Mouse (Mus musculus) hindbrain, postnatal 0 days (tissue): ENCODE data around the gene Irf4. TPM values are rescaled to one million over a fixed set of nuclear protein-coding genes. Genes with fewer than 3 reads are reported as not detected.
A peak's percentile ranks its signal among the peaks of the same experiment; 100 is the strongest.

Experiments used
- ATAC-seq: fragments of 200-750 bp; cut with Nextera tagmentation; 2 replicates; pipeline ENCODE4 v1.8.0; 2017; ENCODE audit warnings: mild to moderate bottlenecking, moderate TSS enrichment, moderate library complexity
- DNase-seq: peaks from one replicate; pipeline ENCODE4 v3.0.0-alpha.2; 2015; ENCODE audit warnings: low spot score
- H3K27ac ChIP-seq: fragments of 300-500 bp; sonication (generic); 2 replicates; pipeline ENCODE4 v1.5.1; 2014; ENCODE audit warnings: mild to moderate bottlenecking
- H3K27me3 ChIP-seq: fragments of 300-500 bp; sonication (generic); 2 replicates; pipeline ENCODE4 v1.6.1; 2014; ENCODE audit warnings: low read length, mixed read lengths; ENCODE audit not compliant: insufficient read depth
- H3K36me3 ChIP-seq: fragments of 300-500 bp; sonication (generic); 2 replicates; pipeline ENCODE4 v1.6.1; 2014; ENCODE audit warnings: low read length, mixed read lengths; ENCODE audit not compliant: insufficient read depth
- H3K4me1 ChIP-seq: fragments of 300-500 bp; sonication (generic); 2 replicates; pipeline ENCODE4 v1.6.1; 2014; ENCODE audit warnings: antibody characterized with exemption, low read length, mixed read lengths; ENCODE audit not compliant: insufficient read depth
- H3K4me2 ChIP-seq: fragments of 300-500 bp; sonication (generic); 2 replicates; pipeline ENCODE4 v1.6.1; 2014; ENCODE audit warnings: low read depth, mild to moderate bottlenecking, low read length, moderate library complexity, mixed read lengths
- H3K4me3 ChIP-seq: fragments of 300-500 bp; sonication (generic); 2 replicates; pipeline ENCODE4 v1.5.1; 2014; ENCODE audit warnings: low read length
- H3K9ac ChIP-seq: fragments of 300-500 bp; sonication (generic); replicated peaks from 2 replicates; pipeline ENCODE4 v1.6.1; 2014; ENCODE audit warnings: mild to moderate bottlenecking, low read length, moderate library complexity, mixed read lengths
- H3K9me3 ChIP-seq: fragments of 300-500 bp; sonication (generic); 2 replicates; pipeline ENCODE4 v1.6.1; 2016; ENCODE audit warnings: low read length, mixed read lengths
- CTCF ChIP-seq: IDR thresholded peaks from 2 replicates; pipeline ENCODE4 v1.5.1; 2016; ENCODE audit warnings: antibody characterized with exemption, control low read depth, low read depth
- WGBS: fragments of 180-500 bp; shearing (Covaris S2); extraction: QIAGEN DNeasy Blood & Tissue Kit; methylation state at CpG from one replicate; pipeline ENCODE4 v1.1.7; 2014; 5-methylcytosine and 5-hydroxymethylcytosine counted together
- polyA plus RNA-seq: library from polyadenylated mRNA; unstranded; fragments of >200 nt; fragmentation: Nextera tagmentation; extraction: Ambion mirVana; gene quantifications from 2 replicates; pipeline ENCODE4 v1.2.1, GENCODE M21; 2015
- total RNA-seq: library from RNA; depleted of rRNA; stranded (reverse); fragments of >200 nt; gene quantifications from 2 replicates; pipeline ENCODE4 v1.2.3, GENCODE M21; 2014

Irf4 gene
- total and polyA plus RNA-seq, 2 experiments from 2014 or later, result 0.06 TPM; not detected in 1

DNA sequence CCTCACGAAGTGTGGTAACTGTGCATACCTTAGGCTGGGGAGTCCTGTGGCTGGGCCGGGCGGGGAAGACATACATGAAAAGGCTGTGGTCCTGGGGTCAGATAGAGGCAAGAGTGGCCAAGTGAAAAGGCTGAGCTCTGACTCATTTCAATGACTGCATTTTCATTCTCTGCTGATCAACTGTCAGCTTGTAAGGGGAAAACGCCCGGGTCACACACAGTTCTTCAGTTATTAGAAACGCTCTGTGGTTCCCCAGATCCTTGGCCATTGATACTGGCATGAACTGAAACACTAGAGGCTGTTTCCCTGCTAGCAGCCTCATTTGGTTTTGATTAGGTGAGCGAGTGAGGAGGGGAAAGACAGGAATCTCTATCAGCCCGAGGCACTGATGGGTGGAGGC lies 33.4 kb downstream of the Irf4 start:
- H3K36me3 ChIP-seq, result no peaks in the 10 kb centered on the region
- no peak overlapping the region for H3K4me2 ChIP-seq
- no peak overlapping the region for H3K9ac ChIP-seq
- no peak for TF ChIP-seq CTCF
- H3K27ac ChIP-seq, result no peak overlapping the region
- no peak for DNase-seq
- H3K9me3 ChIP-seq, result no peaks in the 10 kb centered on the region
- H3K4me1 ChIP-seq, result no peaks in the 10 kb centered on the region
- ATAC-seq, result no peak
- H3K27me3 ChIP-seq, result no peaks in the 10 kb centered on the region
- H3K4me3 ChIP-seq, result no peak overlapping the region
- WGBS, result 45% methylated on average over 8 of the region's 8 CpGs

DNA sequence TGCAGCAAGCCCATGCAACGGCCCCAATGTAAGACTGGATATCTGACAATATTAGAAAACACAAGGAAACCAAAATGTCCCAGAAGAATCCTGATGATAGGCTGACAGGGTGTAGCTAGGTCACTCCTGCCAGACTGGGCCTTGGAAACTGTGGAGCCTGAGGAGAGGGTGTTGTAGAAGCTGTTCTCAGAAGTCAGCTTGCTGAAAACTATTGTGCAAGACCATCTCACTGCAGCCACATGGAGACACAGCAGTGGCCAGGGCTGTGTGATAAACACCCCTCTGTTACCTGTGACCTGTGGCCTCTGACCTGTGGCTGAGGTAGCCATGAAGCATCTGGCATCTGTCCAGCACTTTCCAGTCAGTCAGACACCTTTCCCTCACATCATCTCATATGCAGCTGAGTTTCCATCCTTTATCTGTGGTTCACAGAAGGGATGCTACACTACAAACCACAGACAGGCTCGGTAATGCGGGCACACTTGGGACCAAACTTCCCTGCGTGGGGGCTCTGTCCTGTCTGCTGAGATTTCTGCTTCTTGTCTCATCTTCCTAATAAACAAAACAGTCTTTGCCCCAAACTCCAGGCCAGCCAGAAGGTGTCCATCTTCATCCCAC lies 36.5 kb downstream of the Irf4 start:
- Histone ChIP-seq H3K4me1 (no peaks in the 10 kb centered on the region), H3K9me3 (no peaks in the 10 kb centered on the region), H3K36me3 (no peaks in the 10 kb centered on the region), H3K9ac (no peak overlapping the region), H3K27ac (no peak overlapping the region), H3K4me3 (no peak overlapping the region), H3K27me3 (no peaks in the 10 kb centered on the region), H3K4me2 (no peak overlapping the region)
- DNase-seq, result no peak
- 86% methylated on average over 4 of the region's 4 CpGs for WGBS
- ATAC-seq, result no peak
- no peak for TF ChIP-seq CTCF

DNA sequence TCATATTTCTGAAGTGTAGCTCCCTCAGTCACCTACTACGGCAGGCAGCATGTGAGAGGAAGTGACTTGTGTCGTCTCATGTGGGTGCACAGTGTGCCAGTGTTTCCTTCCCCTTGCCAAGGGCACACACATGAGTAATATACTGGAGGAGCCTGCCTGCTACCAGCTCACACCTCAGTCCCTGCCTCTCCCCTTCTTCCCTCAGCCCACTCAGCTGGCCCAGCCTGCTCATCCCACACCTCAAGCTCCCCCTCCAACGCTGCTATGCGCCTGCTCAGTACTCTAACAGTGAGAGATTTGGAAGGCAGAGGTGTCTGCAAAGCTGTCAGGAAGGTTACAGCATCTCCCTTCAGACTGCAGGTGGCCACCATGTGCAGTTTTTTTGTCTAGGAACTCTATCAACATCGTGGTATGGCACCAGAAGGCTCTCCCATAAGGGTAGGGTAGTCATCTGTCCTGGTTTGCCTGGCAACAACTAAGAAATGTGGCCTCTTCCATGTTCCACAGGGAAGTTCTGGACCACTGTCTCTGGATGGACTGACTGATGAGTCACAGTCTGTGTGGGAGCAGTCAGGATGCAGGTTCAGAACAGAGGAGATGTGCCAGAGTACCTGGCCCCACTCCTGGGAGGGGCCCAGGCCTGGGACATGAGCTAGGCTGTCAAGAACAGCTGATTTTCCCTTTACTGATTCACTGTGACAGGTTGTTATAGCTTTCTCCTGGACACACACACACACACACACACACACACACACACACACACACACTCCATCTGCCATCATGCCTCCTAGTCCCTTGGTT lies 37.4 kb downstream of the Irf4 start:
- Histone ChIP-seq H3K9ac (no peak overlapping the region), H3K27me3 (no peaks in the 10 kb centered on the region), H3K4me3 (no peak overlapping the region), H3K27ac (no peak overlapping the region), H3K36me3 (no peaks in the 10 kb centered on the region), H3K4me1 (no peaks in the 10 kb centered on the region), H3K9me3 (no peaks in the 10 kb centered on the region), H3K4me2 (no peak overlapping the region)
- no peak for TF ChIP-seq CTCF
- peak; percentile 14 for DNase-seq
- peak; percentile 71 for ATAC-seq
- WGBS, result 71% methylated on average over 5 of the region's 5 CpGs

DNA sequence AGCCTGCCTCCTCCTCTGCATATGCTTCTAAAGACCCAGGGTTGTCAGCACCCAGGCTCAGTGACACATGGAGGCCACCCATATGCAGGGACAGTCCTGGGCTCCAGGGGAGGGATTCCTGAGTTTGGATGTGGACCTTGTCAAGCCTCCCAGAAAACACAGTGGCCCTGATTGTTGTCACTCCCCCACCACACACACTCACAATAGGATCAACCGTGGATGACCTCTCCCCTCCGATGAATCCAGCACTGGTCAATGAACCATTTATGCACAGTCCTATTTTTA lies 38.0 kb downstream of the Irf4 start:
- H3K4me3 ChIP-seq, result no peak overlapping the region
- WGBS, result 22% methylated on average over 2 of the region's 2 CpGs
- no peak overlapping the region for H3K27ac ChIP-seq

DNA sequence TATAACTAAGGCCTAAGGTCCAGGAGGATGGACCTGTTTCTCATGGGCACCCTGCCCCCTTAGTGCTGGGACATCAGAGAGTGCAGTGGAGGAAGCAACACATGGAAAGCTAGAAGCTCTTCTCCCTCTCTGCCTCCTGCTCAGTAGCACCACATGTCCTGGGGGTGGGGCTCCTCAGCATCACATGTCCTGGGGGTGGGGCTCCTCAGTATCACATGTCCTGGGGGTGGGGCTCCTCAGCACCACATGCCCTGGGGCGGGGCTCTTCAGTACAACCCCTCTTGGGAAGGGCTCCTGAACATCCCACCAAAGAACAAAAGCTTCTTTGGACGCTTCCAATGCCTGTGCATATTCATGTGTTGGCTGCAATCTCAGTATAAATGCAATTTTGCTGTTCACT lies 38.5 kb downstream of the Irf4 start:
- no peaks in the 10 kb centered on the region for H3K4me1 ChIP-seq
- DNase-seq (no peak), ATAC-seq (no peak)
- no peaks in the 10 kb centered on the region for H3K9me3 ChIP-seq
- no peak overlapping the region for H3K9ac ChIP-seq
- TF ChIP-seq CTCF, result no peak
- H3K36me3 ChIP-seq, result no peaks in the 10 kb centered on the region
- H3K27ac ChIP-seq, result no peak overlapping the region
- no peak overlapping the region for H3K4me3 ChIP-seq
- no peaks in the 10 kb centered on the region for H3K27me3 ChIP-seq
- WGBS, result 87% methylated on average over 2 of the region's 2 CpGs
- H3K4me2 ChIP-seq, result no peak overlapping the region

More for the DNA sequence above, 38.0 kb downstream of the Irf4 start:
- H3K4me1 ChIP-seq, result no peaks in the 10 kb centered on the region
- no peak for TF ChIP-seq CTCF
- ATAC-seq, result no peak; the same call in 1 of the 2 replicates
- no peak for DNase-seq
- no peak overlapping the region for H3K9ac ChIP-seq
- H3K9me3 ChIP-seq, result no peaks in the 10 kb centered on the region
- no peaks in the 10 kb centered on the region for H3K36me3 ChIP-seq
- H3K27me3 ChIP-seq, result no peaks in the 10 kb centered on the region
- H3K4me2 ChIP-seq, result no peak overlapping the region

DNA sequence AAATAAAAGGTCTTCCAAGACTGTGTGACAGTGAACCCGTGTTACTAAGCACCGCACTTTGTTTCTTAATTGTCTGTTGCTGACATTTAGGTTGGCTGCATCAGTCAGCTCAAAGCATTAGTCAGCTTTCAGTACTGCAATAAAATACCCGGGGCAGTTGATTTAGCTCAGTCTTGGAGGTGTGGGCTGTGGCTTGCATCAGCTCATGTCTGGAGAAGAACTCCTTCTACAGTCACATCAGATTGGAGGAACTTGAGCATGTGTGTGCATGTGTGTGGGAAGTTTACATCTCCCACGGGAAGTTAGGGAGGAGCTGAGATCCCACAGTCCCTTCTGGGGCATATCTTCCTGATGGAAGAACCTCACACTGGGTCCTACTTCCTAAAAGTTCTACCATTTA lies 38.9 kb downstream of the Irf4 start:
- H3K4me2 ChIP-seq, result no peak overlapping the region
- ATAC-seq, result no peak
- no peak overlapping the region for H3K4me3 ChIP-seq
- no peaks in the 10 kb centered on the region for H3K27me3 ChIP-seq
- no peaks in the 10 kb centered on the region for H3K9me3 ChIP-seq
- H3K27ac ChIP-seq, result no peak overlapping the region
- 91% methylated on average over 4 of the region's 4 CpGs for WGBS
- no peak for DNase-seq
- no peaks in the 10 kb centered on the region for H3K36me3 ChIP-seq
- H3K4me1 ChIP-seq, result no peaks in the 10 kb centered on the region
- no peak for TF ChIP-seq CTCF
- H3K9ac ChIP-seq, result no peak overlapping the region

DNA sequence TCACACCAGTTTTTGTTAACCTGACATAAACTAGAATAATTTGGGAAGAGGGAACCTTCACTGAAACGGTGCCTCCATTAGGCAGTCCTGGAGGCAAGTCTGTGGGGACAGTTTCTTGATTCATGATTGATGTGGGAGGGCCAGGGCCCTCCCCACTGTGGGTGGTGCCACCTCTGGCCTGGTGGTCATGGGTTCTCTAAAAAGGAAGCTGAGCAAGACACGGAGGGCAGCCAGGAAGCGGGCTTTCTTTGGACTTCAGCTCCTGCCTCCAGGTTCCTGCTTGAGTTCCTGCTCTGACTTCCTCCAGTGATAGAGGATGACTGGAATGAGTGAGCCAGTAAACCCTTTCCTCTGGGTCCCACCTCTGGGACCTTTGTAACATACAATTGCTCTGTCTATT lies 39.4 kb downstream of the Irf4 start:
- Histone ChIP-seq H3K27me3 (no peaks in the 10 kb centered on the region), H3K36me3 (no peaks in the 10 kb centered on the region), H3K9ac (no peak overlapping the region), H3K9me3 (no peaks in the 10 kb centered on the region), H3K4me2 (no peak overlapping the region), H3K4me1 (no peaks in the 10 kb centered on the region), H3K4me3 (no peak overlapping the region), H3K27ac (no peak overlapping the region)
- WGBS, result 79% methylated on average over 3 of the region's 3 CpGs
- ATAC-seq (no peak), DNase-seq (no peak)
- TF ChIP-seq CTCF, result no peak
